Mouse (Mus musculus) heart, postnatal 0 days (tissue): Measurements from ENCODE around the gene Slit1.

Experiments
- CTCF ChIP-seq: IDR thresholded peaks from 2 replicates; pipeline ENCODE4 v1.5.1; 2016; ENCODE audit warnings: antibody characterized with exemption, control low read depth, low read depth
- EP300 ChIP-seq: IDR thresholded peaks from 2 replicates; pipeline ENCODE4 v1.6.1; 2016; ENCODE audit warnings: antibody characterized with exemption, low read depth

DNA sequence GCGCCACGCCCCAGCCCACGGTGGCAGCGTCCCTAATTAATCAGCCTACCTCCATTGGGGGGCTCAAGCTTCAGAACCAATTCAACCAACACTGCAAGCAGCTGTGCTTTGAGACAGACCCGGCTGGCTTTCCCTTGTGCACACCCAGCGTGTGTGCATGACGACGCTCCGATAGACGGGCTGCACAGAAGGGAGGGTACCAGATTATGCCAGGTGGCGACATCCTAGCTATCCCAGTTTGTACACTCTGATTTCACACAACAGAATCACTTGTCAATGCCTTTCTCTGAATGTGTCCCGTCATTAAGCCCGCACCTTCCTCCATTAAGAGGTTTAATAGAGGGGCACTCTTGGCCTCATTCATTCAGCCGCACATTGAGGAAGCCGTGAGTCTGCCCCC, 11.3 kb upstream of the Slit1 start:
- TF ChIP-seq CTCF: no peak
- TF ChIP-seq EP300: no peak
